ENCODE assay signal across 8 mouse cellular contexts in the genomic region with DNA sequence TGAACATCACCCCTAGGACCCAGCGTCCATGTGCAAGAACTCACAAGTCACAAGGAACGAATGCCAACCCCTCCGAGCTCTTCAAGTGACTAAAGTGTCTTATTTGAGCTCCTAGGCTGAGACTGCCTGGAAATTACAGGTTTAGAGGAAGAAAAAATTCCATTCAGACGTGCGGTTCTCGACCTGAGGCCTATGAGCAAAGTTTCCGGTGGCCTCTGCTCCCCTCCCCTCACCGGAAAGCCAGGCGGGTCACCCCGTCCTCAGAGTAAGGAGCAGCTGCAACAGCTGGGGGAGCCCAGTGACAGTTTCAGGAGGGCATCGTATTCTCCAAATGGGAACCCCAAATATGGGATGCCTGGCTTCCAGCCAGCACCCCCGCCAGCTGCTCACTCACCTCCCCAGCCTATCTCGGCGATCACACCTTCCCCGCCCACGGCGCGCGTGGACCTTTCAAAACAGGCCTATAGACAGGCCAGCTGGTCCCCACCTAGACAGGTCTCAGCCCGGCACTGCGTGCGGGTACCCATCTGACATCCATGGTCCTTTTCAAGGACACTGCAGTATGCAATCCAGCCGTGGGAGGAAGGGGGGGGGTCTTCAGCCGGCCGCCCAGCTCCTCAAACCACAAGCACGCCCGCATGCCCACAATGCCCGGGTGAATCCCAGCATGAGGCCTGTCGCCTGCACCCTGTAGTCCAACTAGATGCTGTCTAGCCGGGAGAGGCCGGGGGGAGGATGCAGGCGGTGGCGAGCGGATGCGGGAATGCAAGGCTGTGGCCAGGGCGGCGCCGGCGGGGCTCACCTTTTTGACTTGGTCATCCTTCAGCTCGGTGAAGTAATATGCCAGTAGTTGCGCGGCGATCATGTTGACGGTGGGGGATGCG. TPM values are rescaled to one million over a fixed set of nuclear protein-coding genes. Genes with fewer than 3 reads are reported as not detected.
DNase-seq lines count a peak whose midpoint lies in the region; ATAC-seq and TF ChIP-seq lines count a peak whose summit lies in the region.

No protein-coding gene starts in this region.

- H3K4me3 ChIP-seq in forebrain, postnatal 0 days (ENCODE audit: low read depth, low read length), result peak overlapping the region; percentile 77
- peak overlapping the region; percentile 73 for H3K4me3 ChIP-seq in hindbrain, embryonic 10.5 days
- peak overlapping the region; percentile 84 for H3K4me3 ChIP-seq in macrophage (ENCODE audit: inconsistent target)
- peak overlapping the region; percentile 83 for H3K4me3 ChIP-seq in spleen, adult 2 months (ENCODE audit: extremely low read depth, insufficient read depth, insufficient read length)

- H3K4me2 ChIP-seq in forebrain, postnatal 0 days (ENCODE audit: low read depth), result peak overlapping the region; percentile 84

- no peaks in the 10 kb centered on the region for H3K27me3 ChIP-seq in forebrain, postnatal 0 days (ENCODE audit: insufficient read depth, low read length)
- H3K27me3 ChIP-seq in hindbrain, embryonic 10.5 days (ENCODE audit: insufficient read depth, poor library complexity, severe bottlenecking), result peaks cover 12% of the 10 kb centered on the region; the same call in 1 of the 2 replicates
- no peaks in the 10 kb centered on the region for H3K27me3 ChIP-seq in spleen, adult 2 months (ENCODE audit: control insufficient read depth, insufficient read depth, low read length)

- peaks cover 3% of the 10 kb centered on the region; the same call in 1 of the 2 replicates for H3K4me1 ChIP-seq in forebrain, postnatal 0 days (ENCODE audit: insufficient read depth)
- peaks cover 66% of the 10 kb centered on the region for H3K4me1 ChIP-seq in hindbrain, embryonic 10.5 days (replicated peaks)
- H3K4me1 ChIP-seq in spleen, adult 2 months (ENCODE audit: control insufficient read depth, insufficient read depth, insufficient read length), result peaks cover 8% of the 10 kb centered on the region; the same call in 1 of the 2 replicates

- H3K9ac ChIP-seq in forebrain, postnatal 0 days, result peak overlapping the region; percentile 87

- no peaks in the 10 kb centered on the region for H3K36me3 ChIP-seq in forebrain, postnatal 0 days (ENCODE audit: insufficient read depth)
- no peaks in the 10 kb centered on the region for H3K36me3 ChIP-seq in hindbrain, embryonic 10.5 days
- H3K36me3 ChIP-seq in macrophage (ENCODE audit: inconsistent target), result no peaks in the 10 kb centered on the region
- H3K36me3 ChIP-seq in spleen, adult 2 months (ENCODE audit: control insufficient read depth, insufficient read depth, low read length), result no peaks in the 10 kb centered on the region

- H3K79me2 ChIP-seq in macrophage (ENCODE audit: inconsistent target), result peaks cover 65% of the 10 kb centered on the region

- TF ChIP-seq POLR2A in spleen, adult 2 months (IDR thresholded peaks at IDR 0.05; ENCODE audit: low read depth, low read length), result no peak

- no peak for TF ChIP-seq CTCF in forebrain, postnatal 0 days (IDR thresholded peaks at IDR 0.05; ENCODE audit: low read depth)
- TF ChIP-seq CTCF in spleen, adult 2 months (IDR thresholded peaks at IDR 0.05; ENCODE audit: extremely low read depth, insufficient read depth, insufficient read length, insufficient replicate concordance), result no peak

- H3K27ac ChIP-seq in forebrain, postnatal 0 days (ENCODE audit: low read depth, low read length), result peak overlapping the region; percentile 85
- peak overlapping the region; percentile 91 for H3K27ac ChIP-seq in hindbrain, embryonic 10.5 days
- peak overlapping the region; percentile 76 for H3K27ac ChIP-seq in macrophage
- H3K27ac ChIP-seq in spleen, adult 2 months (ENCODE audit: insufficient read depth, low read length), result peak overlapping the region; percentile 89

- ATAC-seq in cerebellum, adult (ENCODE audit: insufficient number of reproducible peaks, low FRiP score, low TSS enrichment), result peak; percentile 37; the same call in 1 of the 2 replicates
- peak; percentile 32 for ATAC-seq in forebrain, postnatal 0 days

- H3K9me3 ChIP-seq in forebrain, postnatal 0 days (ENCODE audit: low read length), result no peaks in the 10 kb centered on the region
- H3K9me3 ChIP-seq in hindbrain, embryonic 10.5 days, result no peaks in the 10 kb centered on the region

- 2% methylated on average over 45 of the region's 45 CpGs for WGBS in forebrain, postnatal 0 days
- WGBS in hindbrain, embryonic 10.5 days, result 6% methylated on average over 45 of the region's 45 CpGs
- WGBS in macrophage (ENCODE audit: missing documents), result under 1% methylated on average over 45 of the region's 45 CpGs
- 3% methylated on average over 44 of the region's 45 CpGs for WGBS in spleen, adult 2 months

- peak; percentile 22 for DNase-seq in embryo, embryonic 10.5 days (ENCODE audit: low spot score)
- DNase-seq in embryo, embryonic 10 days (ENCODE audit: low spot score), result no peak
- DNase-seq in forebrain, postnatal 0 days, result no peak
- DNase-seq in hindbrain, embryonic 10.5 days (ENCODE audit: low spot score), result peak; percentile 15
- DNase-seq in left cerebral cortex, postnatal 10 days (ENCODE audit: extremely low spot score in 1 of 2, low spot score in 2 of 2), result peak; percentile 50 to 78
- peak in 1 of 2 experiments; percentile 54 for DNase-seq in spleen, adult 2 months (ENCODE audit: low read depth in 1 of 2, low spot score in 2 of 2)

- intact Hi-C loops in left cerebral cortex, postnatal 10 days (cut with DNase I), result loop anchor here (5.0 kb wide), 1 partner anchor 68 kb away; no protein-coding TSS in a partner anchor

RNA-seq across cellular contexts. Expression of a gene that starts 40.3 kb away (rescaled TPM):
- total RNA-seq in forebrain, postnatal 0 days (2014; rRNA removed), result 86.2 and 90.1 TPM in 2 replicates
- 109 and 140 TPM in 2 replicates for polyA plus RNA-seq in forebrain, postnatal 0 days (2015; fragmentation: Nextera tagmentation; extraction: Ambion mirVana)
- polyA plus RNA-seq in hindbrain, embryonic 10.5 days (2016; fragmentation: Nextera tagmentation; extraction: Ambion mirVana), result 30.0 and 34.0 TPM in 2 replicates
- total RNA-seq in left cerebral cortex, postnatal 10 days (2021), result 100 to 1,000 TPM; 309 to 314 TPM
- total RNA-seq in macrophage (2018; cell fraction: chromatin; rRNA removed), result 100 to 1,000 TPM in 5 of 26 experiments, 10 to 100 TPM in 21; 33.0 to 231 (median 68.5) TPM
- total RNA-seq in macrophage (2018; cell fraction: cytosol; rRNA removed), result 100 to 1,000 TPM in 10 of 26 experiments, 10 to 100 TPM in 16; 40.9 to 149 (median 85.6) TPM
- total RNA-seq in macrophage (2018; cell fraction: nucleus; rRNA removed), result 100 to 1,000 TPM in 12 of 26 experiments, 10 to 100 TPM in 14; 28.4 to 169 (median 95.4) TPM
- polyA plus RNA-seq in macrophage (2018), result 41.4 to 62.1 TPM (median 46.7 TPM) in 3 replicates
- 31.0 and 38.5 TPM in 2 replicates for polyA plus RNA-seq in spleen, adult 2 months (2012; rRNA removed)

Comparison
In these comparisons a context has a peak if more than half of its experiments do, and no peak if none do; other contexts are left out.
1. DNase-seq: peak in embryo, embryonic 10.5 days (single experiment), hindbrain, embryonic 10.5 days (single experiment) and left cerebral cortex, postnatal 10 days (2 of 2); none in embryo, embryonic 10 days (single experiment) and forebrain, postnatal 0 days (single experiment).
2. Peak in every context shown above with its lines, with median percentiles within 50 percentile points of each other: H3K27ac ChIP-seq and H3K4me3 ChIP-seq.